Mouse (Mus musculus) MN1 (cell line): ENCODE measurements around the gene Myh13.
A peak's percentile ranks its signal among the peaks of the same experiment; 100 is the strongest.

Experiments
- DNase-seq: peaks from one replicate; pipeline ENCODE4 v3.0.0-alpha.2; 2016; ENCODE audit warnings: low spot score

Gene Myh13

GRCm38 (mm10) chr11:67321358-67321757 is at the start of gene Myh13:
Myh13 (plus strand) TSS chr11:67321658.
- DNase-seq, result no peak

DNA sequence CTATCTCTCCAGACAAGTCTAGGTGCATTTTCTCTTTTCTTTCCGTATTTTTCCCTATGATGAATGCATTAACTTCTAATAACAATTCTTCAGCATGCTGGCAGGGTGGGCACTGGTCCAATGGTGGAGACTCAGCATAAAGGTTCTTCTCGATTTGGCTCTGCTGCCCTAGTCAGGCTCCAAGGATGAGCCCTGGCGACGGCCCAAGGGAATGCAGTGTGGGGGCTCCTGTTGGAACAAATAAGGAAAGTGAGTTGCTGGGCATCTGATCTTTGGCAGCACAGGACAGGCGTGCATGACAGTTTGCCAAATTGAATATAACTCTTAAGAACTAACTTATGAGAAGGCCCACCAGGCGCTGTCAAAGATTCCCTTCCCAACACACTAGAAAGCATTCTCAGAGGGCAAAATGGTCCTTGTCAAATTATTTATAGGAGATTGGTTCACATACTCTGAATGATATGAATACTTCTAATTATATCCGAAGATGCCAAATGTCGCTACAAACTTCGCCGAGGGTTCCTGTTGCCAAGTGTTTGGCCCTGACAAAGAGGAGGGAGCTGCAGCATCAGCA is 44.8 kb upstream of the Myh13 start, which contains the start of gene Myh8:
Myh8 (plus strand) TSS at position 524 of the 574 bp plus-strand sequence.
- no peak for DNase-seq

GRCm38 (mm10) chr11:67293440-67293839 is 28.0 kb upstream of the Myh13 start:
- no peak for DNase-seq

DNA sequence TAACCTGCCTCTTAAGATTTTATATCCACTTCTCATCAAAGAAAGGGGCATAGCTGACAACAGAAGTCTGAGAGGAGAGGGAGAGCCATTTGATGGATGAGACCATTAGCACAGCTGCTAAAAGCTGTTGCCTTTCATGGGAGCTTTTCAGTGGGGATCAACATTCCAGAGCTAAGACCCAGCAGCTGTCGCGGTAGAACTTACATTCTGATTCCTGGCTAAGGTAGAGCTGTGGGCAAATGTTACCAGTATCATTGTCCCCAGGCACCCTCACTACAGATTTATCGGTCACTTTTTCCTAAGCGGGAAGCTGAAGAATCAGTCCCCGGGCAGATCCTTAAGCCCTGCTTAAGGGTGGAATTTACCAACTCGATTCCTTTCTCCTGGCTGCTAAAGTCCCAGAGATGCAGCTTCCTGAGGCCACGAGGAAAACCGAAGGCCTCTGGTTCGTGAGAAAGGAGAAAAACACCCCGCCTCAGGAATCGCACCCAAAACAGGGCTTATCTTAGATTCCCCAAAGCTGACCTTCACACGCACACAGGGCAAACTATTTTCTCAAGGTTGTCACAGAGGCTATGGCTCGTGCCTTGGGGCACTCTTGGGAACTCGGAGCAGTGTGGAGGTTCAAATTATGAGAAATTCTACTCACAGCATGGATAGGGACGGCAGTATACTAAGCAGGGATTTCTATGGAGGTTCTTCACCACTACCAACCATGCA is 7.6 kb upstream of the Myh13 start:
- no peak for DNase-seq

DNA sequence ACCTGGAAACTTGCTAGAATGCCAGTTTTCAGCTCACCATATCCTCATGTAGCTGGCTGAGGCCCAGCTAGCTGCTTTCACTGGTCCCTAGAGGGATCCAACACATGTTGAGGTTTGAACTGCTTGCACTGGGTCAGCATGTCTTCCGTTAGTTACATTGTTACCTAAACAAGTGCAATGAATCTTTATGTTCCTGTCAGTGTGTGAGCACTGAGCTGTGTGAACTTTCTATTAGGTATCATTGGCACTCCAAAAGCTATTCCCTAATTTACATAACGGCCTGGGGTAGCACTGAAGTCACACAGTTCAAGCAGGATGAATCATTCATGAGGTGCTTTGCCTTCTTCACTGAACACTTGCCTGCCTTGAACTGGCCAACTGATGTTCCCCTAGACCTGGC is 5.1 kb downstream of the Myh13 start:
- no peak for DNase-seq

DNA sequence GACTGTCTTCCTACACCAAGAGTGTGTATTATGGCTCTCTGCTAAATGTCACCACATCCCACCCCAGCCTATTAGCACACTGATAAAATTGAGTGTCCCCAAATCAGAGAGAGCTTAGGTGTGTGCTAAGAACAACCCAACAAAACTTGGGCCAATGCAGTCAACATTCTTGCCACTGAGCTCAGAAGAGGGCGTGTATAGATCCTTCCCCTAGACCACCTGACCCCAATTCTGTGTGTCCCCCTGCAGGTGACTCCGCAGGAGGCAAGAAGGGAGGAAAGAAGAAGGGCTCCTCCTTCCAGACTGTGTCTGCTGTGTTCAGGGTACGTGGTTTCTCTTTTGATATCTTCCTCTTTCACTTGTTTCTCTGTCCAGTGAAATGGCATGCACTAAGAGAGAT is 23.1 kb downstream of the Myh13 start:
- DNase-seq, result no peak

- no peak for DNase-seq
These were observed 23.9 kb downstream of the Myh13 start for GRCm38 (mm10) chr11:67345186-67345855.

GRCm38 (mm10) chr11:67345856-67346236 is 24.4 kb downstream of the Myh13 start:
- DNase-seq, result no peak

- DNase-seq, result peak; percentile 11
These were observed 28.8 kb downstream of the Myh13 start for GRCm38 (mm10) chr11:67350153-67350768.

GRCm38 (mm10) chr11:67353011-67353410 is 31.6 kb downstream of the Myh13 start:
- no peak for DNase-seq

DNA sequence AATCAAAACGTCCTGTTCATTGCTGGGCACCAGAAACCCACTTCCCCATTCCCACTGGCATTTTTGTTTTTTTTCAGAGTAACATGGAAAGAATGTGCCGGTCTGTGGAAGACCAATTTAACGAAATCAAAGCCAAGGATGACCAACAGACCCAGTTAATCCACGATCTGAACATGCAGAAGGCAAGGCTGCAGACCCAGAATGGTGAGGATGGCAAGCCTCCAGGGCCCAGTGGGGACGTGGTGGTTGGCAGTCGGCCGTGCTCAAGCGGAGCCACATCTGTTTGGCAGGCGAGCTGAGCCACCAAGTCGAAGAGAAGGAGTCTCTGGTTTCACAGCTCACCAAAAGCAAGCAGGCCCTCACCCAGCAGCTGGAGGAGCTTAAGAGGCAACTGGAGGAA is 36.6 kb downstream of the Myh13 start:
- DNase-seq, result no peak

GRCm38 (mm10) chr11:67362236-67362635 is 40.8 kb downstream of the Myh13 start:
- DNase-seq, result no peak

DNA sequence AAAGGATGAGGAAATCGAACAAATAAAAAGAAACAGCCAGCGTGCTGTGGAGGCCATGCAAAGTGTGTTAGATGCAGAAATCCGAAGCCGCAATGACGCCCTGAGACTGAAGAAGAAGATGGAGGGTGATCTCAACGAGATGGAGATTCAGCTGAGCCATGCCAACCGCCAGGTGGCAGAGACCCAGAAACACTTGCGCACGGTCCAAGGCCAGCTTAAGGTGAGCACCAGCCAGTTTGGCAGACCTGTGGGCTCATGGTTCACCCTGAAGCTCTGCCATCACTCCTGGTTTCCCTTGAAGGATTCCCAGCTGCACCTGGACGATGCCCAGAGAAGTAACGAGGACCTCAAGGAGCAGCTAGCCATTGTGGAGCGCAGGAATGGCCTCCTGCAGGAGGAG is 43.1 kb downstream of the Myh13 start:
- DNase-seq, result no peak

- no peak for DNase-seq
These were observed 43.7 kb downstream of the Myh13 start for GRCm38 (mm10) chr11:67364986-67365721.

DNA sequence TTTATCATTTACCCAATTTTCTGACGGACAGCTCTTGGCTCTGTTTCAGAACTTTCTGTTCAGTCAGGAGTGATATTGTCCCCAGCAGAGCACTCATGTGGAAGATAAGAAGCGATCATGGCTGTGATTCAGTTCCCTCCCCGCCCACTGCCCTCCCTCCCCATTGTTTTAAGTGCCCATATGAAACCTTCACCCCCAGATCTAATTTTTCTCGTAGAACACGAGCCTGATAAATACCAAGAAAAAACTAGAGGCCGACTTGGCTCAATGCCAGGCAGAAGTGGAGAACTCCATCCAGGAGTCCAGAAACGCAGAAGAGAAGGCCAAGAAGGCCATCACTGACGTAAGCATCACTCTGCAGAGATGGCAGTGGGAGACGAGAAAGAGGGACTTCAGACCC is 45.5 kb downstream of the Myh13 start:
- DNase-seq, result no peak

- DNase-seq, result no peak
These were observed 51.9 kb downstream of the Myh13 start for GRCm38 (mm10) chr11:67373333-67373732.

DNA sequence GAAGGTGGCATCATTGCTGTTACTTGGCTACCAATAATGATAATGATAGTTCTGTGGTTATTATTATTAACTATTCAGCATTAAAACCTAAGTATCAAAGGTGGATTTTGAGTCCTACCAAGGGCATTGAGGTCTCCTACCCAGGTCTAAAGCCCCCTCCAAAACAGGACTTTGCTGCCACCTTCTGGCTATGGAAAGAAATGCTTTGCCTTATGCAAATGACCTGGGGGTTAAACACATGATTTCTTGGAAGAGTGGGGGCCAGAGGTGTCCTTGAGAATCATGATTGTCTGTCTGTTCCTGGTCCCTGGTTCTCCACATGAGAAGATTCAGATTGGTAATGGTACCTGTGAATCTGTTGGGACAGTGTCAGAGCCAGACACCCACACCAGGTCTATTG is 54.9 kb downstream of the Myh13 start:
- no peak for DNase-seq

DNA sequence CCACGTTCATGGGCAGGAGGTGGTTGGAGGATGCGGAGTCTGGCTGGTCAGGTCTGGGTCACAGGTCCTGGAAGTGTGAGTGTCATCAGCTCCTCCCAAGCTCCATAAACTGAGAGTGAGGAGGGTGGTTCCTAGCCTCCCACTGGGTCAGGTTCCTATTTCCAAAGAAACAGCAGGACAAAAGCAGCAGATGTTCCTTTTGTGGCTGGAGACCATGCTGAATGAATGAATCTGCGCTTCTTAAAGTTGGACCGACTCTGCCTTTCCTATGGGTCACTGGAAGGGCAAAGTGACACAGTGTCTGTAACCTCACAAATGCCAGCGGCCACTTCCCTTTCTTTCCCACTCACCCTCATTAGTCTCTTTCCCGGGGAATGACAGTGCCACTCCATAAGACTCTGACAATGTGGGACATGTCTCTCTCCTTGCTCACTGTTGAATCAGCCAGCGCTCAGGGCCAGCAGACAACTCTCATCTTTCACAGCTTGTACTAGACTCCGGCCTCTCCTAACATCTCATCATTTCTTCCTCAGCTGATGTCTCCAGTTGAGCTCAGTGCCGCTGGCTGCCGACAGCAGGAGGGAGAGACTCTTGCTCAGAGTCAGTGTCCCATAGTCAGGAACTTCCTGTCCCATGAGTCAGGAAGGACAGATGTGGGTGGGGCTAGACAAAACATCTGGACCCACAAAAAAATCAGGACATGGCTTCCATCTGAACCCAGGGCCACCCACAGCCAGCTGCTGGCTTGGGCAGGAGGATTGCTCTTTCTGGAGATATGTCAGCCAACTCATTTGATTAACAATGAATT is 58.4 kb downstream of the Myh13 start:
- DNase-seq, result no peak

- DNase-seq, result no peak
These were observed 60.4 kb downstream of the Myh13 start for GRCm38 (mm10) chr11:67381833-67382232.

DNA sequence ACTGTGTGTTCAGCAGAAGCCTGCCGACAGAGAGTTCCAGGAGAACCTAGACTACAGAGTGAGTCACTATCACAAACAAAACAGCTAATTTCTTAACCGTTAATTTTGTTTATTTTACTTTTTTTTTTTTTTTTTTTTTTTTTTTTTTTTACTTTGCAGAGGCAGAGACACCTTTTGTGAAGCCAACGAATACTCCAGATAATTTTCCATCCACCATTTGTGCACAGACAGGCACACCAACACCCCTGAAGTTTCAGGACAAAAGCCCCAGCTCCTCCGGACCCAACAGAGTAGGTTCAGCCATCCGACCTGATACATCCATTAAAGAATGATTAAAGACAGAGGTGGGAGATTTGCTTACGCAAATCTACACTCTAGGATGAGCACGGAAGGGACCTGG is 63.2 kb downstream of the Myh13 start:
- DNase-seq, result no peak

DNA sequence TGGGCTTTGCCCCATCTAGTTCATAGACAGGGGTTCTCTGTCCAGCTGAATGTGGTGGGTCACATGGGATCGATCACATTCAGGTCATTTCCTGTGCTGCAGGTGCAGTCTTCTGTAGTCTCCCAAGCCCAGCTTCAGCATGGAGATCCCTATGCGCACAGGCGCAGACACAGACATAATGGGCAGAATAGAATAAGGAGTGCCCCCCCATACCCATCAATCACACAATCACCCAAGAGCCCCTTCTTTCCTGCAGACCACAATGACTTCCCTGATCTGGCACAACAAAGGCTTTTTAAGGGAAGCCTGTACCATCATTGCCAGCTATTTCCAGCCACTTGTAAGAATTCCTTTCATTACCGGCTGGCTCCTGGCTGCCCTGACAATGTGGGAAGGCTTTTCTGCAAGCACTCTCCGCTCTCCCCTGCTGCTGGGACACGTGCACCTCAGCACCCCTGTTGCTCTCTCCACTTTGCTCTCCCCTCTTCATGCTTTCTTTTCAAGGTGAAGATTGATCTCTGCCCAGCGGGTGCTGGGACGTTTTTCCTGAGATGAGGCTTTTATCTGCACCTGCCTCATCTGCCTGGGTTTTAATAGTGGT is 65.5 kb downstream of the Myh13 start:
- no peak for DNase-seq
